Mouse (Mus musculus): ENCODE results near the gene Olfr713. TPM values are rescaled to one million over a fixed set of nuclear protein-coding genes. Genes with fewer than 3 reads are reported as not detected.

Gene Olfr713
- polyA plus RNA-seq (2012; rRNA removed), result not detected in 2 replicates

GRCm38 (mm10) chr7:107030874-107031273, at the start of gene Olfr713:
Gene Olfr713 (plus strand): TSS chr7:107031174.

GRCm38 (mm10) chr7:107005972-107006371, 25.0 kb upstream of the Olfr713 start, which contains the start of gene Olfr2:
Gene Olfr2 (minus strand): TSS chr7:107006072.

GRCm38 (mm10) chr7:107070681-107071080, 39.7 kb downstream of the Olfr713 start, which contains the start of gene Olfr714:
Gene Olfr714 (plus strand): TSS chr7:107070981.

Other genes starting within 250 kb of the Olfr713 start
- not detected in 2 replicates for gene Olfr699, start 238.0 kb upstream of the Olfr713 start, polyA plus RNA-seq (2012; rRNA removed)
- not detected in 2 replicates for gene Olfr700, start 222.3 kb upstream of the Olfr713 start, polyA plus RNA-seq (2012; rRNA removed)
- gene Olfr701, start 217.0 kb upstream of the Olfr713 start, polyA plus RNA-seq (2012; rRNA removed), result not detected in 2 replicates
- gene Olfr702, start 197.3 kb upstream of the Olfr713 start, polyA plus RNA-seq (2012; rRNA removed), result not detected in 2 replicates
- gene Olfr703, start 187.8 kb upstream of the Olfr713 start, polyA plus RNA-seq (2012; rRNA removed), result not detected in 2 replicates
- not detected in 2 replicates for gene Olfr704, start 168.0 kb upstream of the Olfr713 start, polyA plus RNA-seq (2012; rRNA removed)
- not detected in 2 replicates for gene Olfr705, start 154.3 kb upstream of the Olfr713 start, polyA plus RNA-seq (2012; rRNA removed)
- gene Olfr706, start 143.0 kb upstream of the Olfr713 start, polyA plus RNA-seq (2012; rRNA removed), result not detected in 2 replicates
- gene Olfr707, start 129.9 kb upstream of the Olfr713 start, polyA plus RNA-seq (2012; rRNA removed), result not detected in 2 replicates
- not detected in 2 replicates for gene Olfr1532-ps1, start 123.2 kb upstream of the Olfr713 start, polyA plus RNA-seq (2012; rRNA removed)
- not detected in 2 replicates for gene Olfr709-ps1, start 99.0 kb upstream of the Olfr713 start, polyA plus RNA-seq (2012; rRNA removed)
- gene Olfr710, start 82.9 kb upstream of the Olfr713 start, polyA plus RNA-seq (2012; rRNA removed), result not detected in 2 replicates
- not detected in 2 replicates for gene Olfr6, start 67.2 kb upstream of the Olfr713 start, polyA plus RNA-seq (2012; rRNA removed)
- not detected in 2 replicates for gene Olfr711, start 55.7 kb upstream of the Olfr713 start, polyA plus RNA-seq (2012; rRNA removed)
- not detected in 2 replicates for gene Olfr2, start 25.1 kb upstream of the Olfr713 start, polyA plus RNA-seq (2012; rRNA removed)
- not detected in 2 replicates for gene Olfr714, start 39.8 kb downstream of the Olfr713 start, polyA plus RNA-seq (2012; rRNA removed)
- gene Olfr17, start 62.0 kb downstream of the Olfr713 start, polyA plus RNA-seq (2012; rRNA removed), result not detected in 2 replicates
- not detected in 2 replicates for gene Olfr715b, start 79.2 kb downstream of the Olfr713 start, polyA plus RNA-seq (2012; rRNA removed)
- not detected in 2 replicates for gene Olfr715, start 99.9 kb downstream of the Olfr713 start, polyA plus RNA-seq (2012; rRNA removed)
- gene Olfr716, start 107.2 kb downstream of the Olfr713 start, polyA plus RNA-seq (2012; rRNA removed), result not detected in 2 replicates
- gene Nlrp14, start 135.8 kb downstream of the Olfr713 start, polyA plus RNA-seq (2012; rRNA removed), result not detected in 2 replicates
- gene Rbmxl2, start 178.3 kb downstream of the Olfr713 start, polyA plus RNA-seq (2012; rRNA removed), result not detected in 2 replicates